Mouse (Mus musculus): ENCODE results near the gene Usp54. TPM values are rescaled to one million over a fixed set of nuclear protein-coding genes. Genes with fewer than 3 reads are reported as not detected.

Gene Usp54
- total and polyA plus RNA-seq, 3 experiments = 0.72 to 3.9 (median 3.3) TPM

GRCm38 (mm10) chr14:20635546-20635945 is 5.3 kb downstream of the Usp54 start:
- no peaks in the 10 kb centered on the region for H3K9me3 ChIP-seq (replicated peaks)
- no peak for ATAC-seq (ENCODE audit: extremely low read depth, insufficient number of reproducible peaks, low FRiP score, poor library complexity, severe bottlenecking)
- peaks cover 15% of the 10 kb centered on the region for H3K4me1 ChIP-seq (ENCODE audit: insufficient read depth, low read depth, low read length)
- H3K4me3 ChIP-seq (ENCODE audit: low read depth, low read length) = no peak overlapping the region
- H3K27me3 ChIP-seq (ENCODE audit: insufficient read depth, low read length) = no peaks in the 10 kb centered on the region
- TF ChIP-seq POLR2AphosphoS5 (IDR thresholded peaks at IDR 0.05; ENCODE audit: insufficient replicate concordance, low read depth, low read length) = no peak
- no peak for TF ChIP-seq GATA2 (IDR thresholded peaks at IDR 0.05; ENCODE audit: borderline replicate concordance, low read depth, low read length)
- no peak for TF ChIP-seq GATA1 (IDR thresholded peaks at IDR 0.05; ENCODE audit: borderline replicate concordance, low read length)
- TF ChIP-seq CTCF (IDR thresholded peaks at IDR 0.05; ENCODE audit: low read depth, low read length) = no peak
- no peak for TF ChIP-seq TAL1 (conservative IDR thresholded peaks at IDR 0.05; ENCODE audit: low read depth, low read length)
- DNase-seq (ENCODE audit: low spot score) = no peak
- no peaks in the 10 kb centered on the region for H3K36me3 ChIP-seq (replicated peaks)

GRCm38 (mm10) chr14:20631253-20631652 is 9.6 kb downstream of the Usp54 start:
- H3K36me3 ChIP-seq (replicated peaks) = no peaks in the 10 kb centered on the region
- no peak for ATAC-seq (ENCODE audit: extremely low read depth, insufficient number of reproducible peaks, low FRiP score, poor library complexity, severe bottlenecking)

GRCm38 (mm10) chr14:20626971-20627370 is 13.9 kb downstream of the Usp54 start:
- Histone ChIP-seq H3K4me1 (ENCODE audit: insufficient read depth, low read depth, low read length) (no peaks in the 10 kb centered on the region; the same call in 1 of the 2 replicates), H3K9me3 (replicated peaks) (no peaks in the 10 kb centered on the region), H3K27me3 (ENCODE audit: insufficient read depth, low read length) (no peaks in the 10 kb centered on the region), H3K36me3 (replicated peaks) (no peaks in the 10 kb centered on the region), H3K4me3 (ENCODE audit: low read depth, low read length) (no peak overlapping the region)
- ATAC-seq (ENCODE audit: extremely low read depth, insufficient number of reproducible peaks, low FRiP score, poor library complexity, severe bottlenecking) (no peak), DNase-seq (ENCODE audit: low spot score) (no peak)
- no peak for TF ChIP-seq GATA2 (IDR thresholded peaks at IDR 0.05; ENCODE audit: borderline replicate concordance, low read depth, low read length)
- TF ChIP-seq TAL1 (conservative IDR thresholded peaks at IDR 0.05; ENCODE audit: low read depth, low read length) = no peak

More at GRCm38 (mm10) chr14:20631253-20631652, 9.6 kb downstream of the Usp54 start:
- TF ChIP-seq TAL1 (conservative IDR thresholded peaks at IDR 0.05; ENCODE audit: low read depth, low read length) = no peak
- no peak for TF ChIP-seq GATA2 (IDR thresholded peaks at IDR 0.05; ENCODE audit: borderline replicate concordance, low read depth, low read length)
- TF ChIP-seq POLR2AphosphoS5 (IDR thresholded peaks at IDR 0.05; ENCODE audit: insufficient replicate concordance, low read depth, low read length) = no peak
- no peak for TF ChIP-seq CTCF (IDR thresholded peaks at IDR 0.05; ENCODE audit: low read depth, low read length)
- TF ChIP-seq GATA1 (IDR thresholded peaks at IDR 0.05; ENCODE audit: borderline replicate concordance, low read length) = no peak
- DNase-seq (ENCODE audit: low spot score) = no peak
- H3K27me3 ChIP-seq (ENCODE audit: insufficient read depth, low read length) = no peaks in the 10 kb centered on the region
- H3K4me1 ChIP-seq (ENCODE audit: insufficient read depth, low read depth, low read length) = peaks cover 6% of the 10 kb centered on the region
- no peak overlapping the region for H3K4me3 ChIP-seq (ENCODE audit: low read depth, low read length)
- H3K9me3 ChIP-seq (replicated peaks) = no peaks in the 10 kb centered on the region

GRCm38 (mm10) chr14:20626447-20626846 is 14.4 kb downstream of the Usp54 start:
- no peaks in the 10 kb centered on the region; the same call in 1 of the 2 replicates for H3K4me1 ChIP-seq (ENCODE audit: insufficient read depth, low read depth, low read length)
- H3K4me3 ChIP-seq (ENCODE audit: low read depth, low read length) = no peak overlapping the region
- H3K36me3 ChIP-seq (replicated peaks) = no peaks in the 10 kb centered on the region
- H3K9me3 ChIP-seq (replicated peaks) = no peaks in the 10 kb centered on the region
- TF ChIP-seq CTCF (IDR thresholded peaks at IDR 0.05; ENCODE audit: low read depth, low read length) (no peak), GATA2 (IDR thresholded peaks at IDR 0.05; ENCODE audit: borderline replicate concordance, low read depth, low read length) (no peak), GATA1 (IDR thresholded peaks at IDR 0.05; ENCODE audit: borderline replicate concordance, low read length) (no peak), POLR2AphosphoS5 (IDR thresholded peaks at IDR 0.05; ENCODE audit: insufficient replicate concordance, low read depth, low read length) (no peak), TAL1 (conservative IDR thresholded peaks at IDR 0.05; ENCODE audit: low read depth, low read length) (no peak)
- no peaks in the 10 kb centered on the region for H3K27me3 ChIP-seq (ENCODE audit: insufficient read depth, low read length)
- no peak for DNase-seq (ENCODE audit: low spot score)
- no peak for ATAC-seq (ENCODE audit: extremely low read depth, insufficient number of reproducible peaks, low FRiP score, poor library complexity, severe bottlenecking)

DNA sequence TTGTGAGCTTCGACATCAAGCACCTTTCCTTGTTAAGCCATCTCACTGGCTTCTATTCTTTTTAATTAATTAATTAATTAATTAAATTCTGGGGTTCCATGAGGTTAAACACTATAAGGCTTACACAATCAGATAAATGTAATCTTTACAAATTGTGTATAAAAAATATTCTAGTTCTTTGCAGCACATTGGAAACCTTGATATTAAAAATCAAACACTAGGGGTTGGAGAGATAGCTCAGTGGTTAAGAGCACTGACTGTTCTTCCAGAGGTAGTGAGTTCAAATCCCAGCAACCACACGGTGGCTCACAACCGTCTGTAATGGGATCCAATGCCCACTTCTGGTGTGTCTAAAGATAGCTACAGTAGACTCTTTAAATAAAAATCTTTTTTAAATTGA is 18.0 kb downstream of the Usp54 start:
- ATAC-seq (ENCODE audit: extremely low read depth, insufficient number of reproducible peaks, low FRiP score, poor library complexity, severe bottlenecking) = no peak
- Histone ChIP-seq H3K36me3 (replicated peaks) (no peaks in the 10 kb centered on the region), H3K4me1 (ENCODE audit: insufficient read depth, low read depth, low read length) (no peaks in the 10 kb centered on the region; the same call in 1 of the 2 replicates), H3K27me3 (ENCODE audit: insufficient read depth, low read length) (no peaks in the 10 kb centered on the region), H3K4me3 (ENCODE audit: low read depth, low read length) (no peak overlapping the region), H3K9me3 (replicated peaks) (no peaks in the 10 kb centered on the region)
- no peak for TF ChIP-seq CTCF (IDR thresholded peaks at IDR 0.05; ENCODE audit: low read depth, low read length)
- no peak for TF ChIP-seq GATA1 (IDR thresholded peaks at IDR 0.05; ENCODE audit: borderline replicate concordance, low read length)
- no peak for TF ChIP-seq GATA2 (IDR thresholded peaks at IDR 0.05; ENCODE audit: borderline replicate concordance, low read depth, low read length)
- no peak for TF ChIP-seq POLR2AphosphoS5 (IDR thresholded peaks at IDR 0.05; ENCODE audit: insufficient replicate concordance, low read depth, low read length)
- no peak for TF ChIP-seq TAL1 (conservative IDR thresholded peaks at IDR 0.05; ENCODE audit: low read depth, low read length)
- DNase-seq (ENCODE audit: low spot score) = no peak

GRCm38 (mm10) chr14:20622412-20622811 is 18.5 kb downstream of the Usp54 start:
- ATAC-seq (ENCODE audit: extremely low read depth, insufficient number of reproducible peaks, low FRiP score, poor library complexity, severe bottlenecking) (no peak), DNase-seq (ENCODE audit: low spot score) (no peak)
- no peak for TF ChIP-seq POLR2AphosphoS5 (IDR thresholded peaks at IDR 0.05; ENCODE audit: insufficient replicate concordance, low read depth, low read length)
- no peak for TF ChIP-seq TAL1 (conservative IDR thresholded peaks at IDR 0.05; ENCODE audit: low read depth, low read length)
- Histone ChIP-seq H3K36me3 (replicated peaks) (no peaks in the 10 kb centered on the region), H3K4me1 (ENCODE audit: insufficient read depth, low read depth, low read length) (no peaks in the 10 kb centered on the region; the same call in 1 of the 2 replicates), H3K9me3 (replicated peaks) (no peaks in the 10 kb centered on the region), H3K27me3 (ENCODE audit: insufficient read depth, low read length) (no peaks in the 10 kb centered on the region), H3K4me3 (ENCODE audit: low read depth, low read length) (no peak overlapping the region)

- Histone ChIP-seq H3K4me3 (ENCODE audit: low read depth, low read length) (no peak overlapping the region), H3K36me3 (replicated peaks) (no peaks in the 10 kb centered on the region), H3K4me1 (ENCODE audit: insufficient read depth, low read depth, low read length) (no peaks in the 10 kb centered on the region; the same call in 1 of the 2 replicates), H3K9me3 (replicated peaks) (no peaks in the 10 kb centered on the region), H3K27me3 (ENCODE audit: insufficient read depth, low read length) (no peaks in the 10 kb centered on the region)
- TF ChIP-seq GATA1 (IDR thresholded peaks at IDR 0.05; ENCODE audit: borderline replicate concordance, low read length) (no peak), CTCF (IDR thresholded peaks at IDR 0.05; ENCODE audit: low read depth, low read length) (no peak), GATA2 (IDR thresholded peaks at IDR 0.05; ENCODE audit: borderline replicate concordance, low read depth, low read length) (no peak), TAL1 (conservative IDR thresholded peaks at IDR 0.05; ENCODE audit: low read depth, low read length) (no peak), POLR2AphosphoS5 (IDR thresholded peaks at IDR 0.05; ENCODE audit: insufficient replicate concordance, low read depth, low read length) (no peak)
- no peak for ATAC-seq (ENCODE audit: extremely low read depth, insufficient number of reproducible peaks, low FRiP score, poor library complexity, severe bottlenecking)
- DNase-seq (ENCODE audit: low spot score) = no peak
Measured at GRCm38 (mm10) chr14:20621903-20622302, 19.0 kb downstream of the Usp54 start.

Measured in G1E (cell line).